21 mouse cellular contexts compared by ENCODE assay signal in the genomic region with DNA sequence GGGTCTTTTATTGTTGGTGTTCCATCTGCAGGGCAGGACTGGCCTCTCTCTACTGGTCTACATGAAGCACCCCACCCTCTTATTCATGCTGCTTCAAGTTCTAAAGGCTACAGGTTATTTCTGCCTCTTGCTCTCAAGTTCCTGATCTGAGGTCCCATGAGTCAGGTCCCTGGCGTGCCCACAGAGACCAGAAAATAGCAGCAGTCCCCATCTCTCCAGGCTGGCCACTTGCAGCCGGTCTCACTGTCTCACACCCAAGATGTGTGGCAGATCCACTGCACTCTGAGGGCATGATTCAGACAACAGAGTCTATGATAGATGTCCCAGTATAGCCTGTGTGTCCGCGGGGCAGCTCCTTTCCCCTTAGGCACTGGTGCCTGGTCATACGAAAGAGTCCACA. TPM values are rescaled to one million over a fixed set of nuclear protein-coding genes. Genes with fewer than 3 reads are reported as not detected.
"Had no signal": no experiment of that assay in that cellular context is flagged by ENCODE, and none has a peak within 500 bp of the region (broad histone marks: within the 10 kb centered on the region; RNA-seq: fewer than 3 reads in every experiment).

No protein-coding gene starts in this region.

- H3K36me3 ChIP-seq: hindbrain, embryonic 10.5 days; hindbrain, embryonic 12.5 days; intestine, embryonic 15.5 days; limb, embryonic 13.5 days; limb, embryonic 15.5 days; liver, embryonic 12.5 days had no signal

- H3K4me1 ChIP-seq: hindbrain, embryonic 12.5 days; intestine, embryonic 15.5 days; limb, embryonic 13.5 days; limb, embryonic 15.5 days had no signal

- H3K4me2 ChIP-seq: hindbrain, embryonic 12.5 days; hindbrain, embryonic 14.5 days; intestine, embryonic 15.5 days; limb, embryonic 13.5 days; limb, embryonic 15.5 days; liver, embryonic 12.5 days had no signal

- H3K27me3 ChIP-seq: hindbrain, embryonic 12.5 days; intestine, embryonic 15.5 days; limb, embryonic 13.5 days; limb, embryonic 15.5 days; liver, embryonic 12.5 days had no signal

- H3K4me3 ChIP-seq: heart, embryonic 10.5 days; hindbrain, embryonic 10.5 days; hindbrain, embryonic 12.5 days; intestine, embryonic 15.5 days; layer of hippocampus, adult 2 months; limb, embryonic 13.5 days; limb, embryonic 15.5 days; liver, embryonic 12.5 days had no signal

- H3K27ac ChIP-seq: heart, embryonic 10.5 days; hindbrain, embryonic 10.5 days; hindbrain, embryonic 12.5 days; hindbrain, embryonic 14.5 days; intestine, embryonic 15.5 days; layer of hippocampus, adult 2 months; limb, embryonic 13.5 days; limb, embryonic 15.5 days; liver, embryonic 12.5 days; liver, embryonic 14.5 days had no signal

- DNase-seq: heart, postnatal 14 days; heart, postnatal 4 days; kidney, adult 18-20 months; kidney, adult 8-10 months; kidney, postnatal 10 days; kidney, postnatal 25 days; kidney, postnatal 4 days; left cerebral cortex, postnatal 4 days had no signal

- ATAC-seq: hindbrain, embryonic 16.5 days; inflammation-experienced regulatory T-cells, adult 6 months; intestine, embryonic 15.5 days; intestine, postnatal 0 days; liver, embryonic 12.5 days had no signal

- H3K9ac ChIP-seq: hindbrain, embryonic 12.5 days; hindbrain, embryonic 14.5 days; intestine, embryonic 15.5 days; limb, embryonic 13.5 days; limb, embryonic 15.5 days; liver, embryonic 12.5 days; liver, embryonic 14.5 days had no signal

- H3K9me3 ChIP-seq: heart, embryonic 10.5 days; hindbrain, embryonic 10.5 days; hindbrain, embryonic 12.5 days; intestine, embryonic 15.5 days; limb, embryonic 13.5 days; limb, embryonic 15.5 days; liver, embryonic 12.5 days had no signal

RNA-seq across cellular contexts. Expression of a gene that starts 17.1 kb away (rescaled TPM):
- total RNA-seq: left cerebral cortex, postnatal 4 days had no signal
